Mouse (Mus musculus) lung, adult 2 months (tissue): ENCODE data around the gene Zfhx3.

Experiments
- CTCF ChIP-seq: fragments of 200-500 bp; IDR thresholded peaks from 2 replicates; pipeline ENCODE4 v1.5.1; 2011; ENCODE audit warnings: mild to moderate bottlenecking, low read length, control low read depth; ENCODE audit not compliant: insufficient read depth
- POLR2A ChIP-seq: fragments of 200-500 bp; IDR thresholded peaks from 2 replicates; pipeline ENCODE4 v1.6.1; 2011; ENCODE audit warnings: low read depth, mild to moderate bottlenecking, control low read depth, low read length, borderline replicate concordance; ENCODE audit errors: extremely low read depth

GRCm38 (mm10) chr8:108241041-108241690, 298.7 kb downstream of the Zfhx3 start:
- TF ChIP-seq POLR2A (no peak), CTCF (no peak)
